Mouse (Mus musculus) NIH3T3 (cell line): ENCODE measurements around the gene Elf4.
"Not testable (repeated sequence)": the region's sequence is repeated elsewhere in the genome, so short reads cannot be mapped to it uniquely, and the experiment has no call there.

ENCODE experiments used
- DNase-seq: peaks from one replicate; pipeline ENCODE4 v3.0.0-alpha.2; 2012; ENCODE audit warnings: low read depth

The Elf4 gene

DNA sequence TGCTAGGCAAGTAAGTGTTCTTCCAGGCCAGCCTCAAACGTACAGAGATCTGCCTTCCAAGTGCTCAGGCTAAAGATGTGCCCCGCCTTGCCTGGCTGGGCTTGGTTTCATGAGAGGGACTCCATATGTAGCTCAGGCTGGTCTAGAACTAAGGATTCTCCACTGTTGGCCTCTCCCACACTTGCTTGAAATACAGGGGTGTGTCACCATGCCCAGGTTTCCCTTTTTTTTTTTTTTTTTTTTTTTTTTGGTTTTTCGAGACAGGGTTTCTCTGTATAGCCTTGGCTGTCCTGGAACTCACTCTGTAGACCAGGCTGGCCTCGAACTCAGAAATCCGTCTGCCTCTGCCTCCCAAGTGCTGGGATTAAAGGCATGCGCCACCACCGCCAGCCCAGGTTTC lies 26.9 kb downstream of the Elf4 start:
- DNase-seq, result not testable (repeated sequence)

DNA sequence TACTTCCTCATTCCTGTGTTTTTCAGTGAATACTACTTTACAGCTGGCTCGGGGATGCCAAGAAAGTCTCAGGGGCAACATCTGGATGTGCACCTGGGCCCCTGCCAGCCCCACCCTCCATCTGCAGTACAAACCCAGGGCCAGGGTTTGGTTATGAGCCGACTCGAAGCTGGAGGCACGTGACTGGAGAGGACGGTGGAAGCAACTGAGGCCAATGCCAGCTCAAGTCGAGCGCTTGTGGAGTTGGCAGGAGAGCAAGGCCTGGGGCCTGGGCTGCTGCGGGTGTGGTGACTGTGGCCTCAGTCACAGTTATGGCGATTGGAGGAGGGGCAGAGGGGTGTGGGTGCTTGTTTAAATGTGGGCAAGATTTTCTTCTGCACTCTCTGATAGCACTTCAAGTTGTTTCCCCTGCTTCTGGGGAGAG lies 27.4 kb downstream of the Elf4 start:
- peak; percentile 16 for DNase-seq

DNA sequence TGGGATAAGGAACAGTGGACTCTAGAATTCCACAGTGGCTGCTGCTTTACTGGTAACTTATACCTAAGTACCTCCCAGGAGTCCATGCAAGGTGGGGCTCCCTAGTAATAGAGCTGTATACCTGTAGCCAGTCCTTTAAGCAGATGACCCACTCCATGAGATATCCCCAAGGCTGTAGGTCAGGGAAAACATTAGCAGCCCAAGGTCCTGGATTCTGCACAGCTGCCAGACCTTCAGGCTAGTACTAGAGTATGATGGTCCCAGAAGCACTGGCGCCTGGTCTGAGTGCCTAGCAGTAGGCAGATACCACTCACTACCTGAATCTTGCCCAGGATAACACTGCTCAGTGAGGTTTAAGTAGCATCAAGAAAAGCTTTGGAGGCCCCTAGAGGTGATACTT lies 28.7 kb downstream of the Elf4 start:
- no peak for DNase-seq

DNA sequence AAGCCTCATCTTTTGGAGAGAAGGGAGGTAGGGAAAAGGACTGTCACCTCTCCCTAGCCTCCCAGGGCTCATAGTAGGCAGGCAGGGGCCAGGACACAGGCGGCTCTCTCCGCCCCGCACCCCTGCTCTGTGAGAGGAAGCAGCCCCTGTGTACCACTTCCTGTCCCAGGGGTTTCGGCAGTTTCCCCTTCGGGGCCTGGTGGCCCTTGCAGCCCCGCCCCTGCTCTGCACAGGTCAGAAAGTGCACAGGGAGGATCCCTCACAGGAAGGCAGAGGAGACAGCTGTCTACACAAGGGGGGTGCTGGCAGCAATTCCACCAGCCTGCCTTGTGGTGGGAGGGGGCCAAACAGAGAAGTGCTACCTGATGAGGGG lies 29.4 kb downstream of the Elf4 start:
- DNase-seq, result no peak

GRCm38 (mm10) chrX:48432599-48433526 lies 30.1 kb downstream of the Elf4 start:
- DNase-seq, result no peak

- no peak for DNase-seq
Observed at GRCm38 (mm10) chrX:48429538-48429937, 33.4 kb downstream of the Elf4 start.

- no peak for DNase-seq
Observed at GRCm38 (mm10) chrX:48429100-48429499, 33.8 kb downstream of the Elf4 start.

DNA sequence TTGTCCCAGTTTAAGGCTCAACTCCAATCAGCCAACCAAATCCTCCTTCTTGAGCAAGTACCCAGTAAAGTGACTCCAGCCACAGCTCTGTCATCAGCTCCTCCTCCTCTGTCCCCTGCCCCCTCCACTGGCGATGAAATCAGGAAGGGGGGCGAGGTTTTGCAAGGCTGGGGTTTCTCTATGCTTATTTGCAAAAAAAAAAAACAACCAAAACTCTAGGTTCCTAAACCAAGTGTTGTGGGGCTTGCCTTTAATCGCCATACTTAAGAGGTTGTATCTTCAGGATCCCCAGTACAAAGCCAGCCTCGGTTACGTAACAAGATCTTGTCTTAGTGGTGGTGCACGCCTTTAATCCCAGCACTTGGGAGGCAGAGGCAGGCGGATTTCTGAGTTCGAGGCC lies 34.3 kb downstream of the Elf4 start:
- no peak for DNase-seq

GRCm38 (mm10) chrX:48428241-48428640 lies 34.7 kb downstream of the Elf4 start:
- DNase-seq, result no peak

- no peak for DNase-seq
Observed at GRCm38 (mm10) chrX:48425280-48425679, 37.7 kb downstream of the Elf4 start.

GRCm38 (mm10) chrX:48424583-48424982 lies 38.3 kb downstream of the Elf4 start:
- peak; percentile 48 for DNase-seq

DNA sequence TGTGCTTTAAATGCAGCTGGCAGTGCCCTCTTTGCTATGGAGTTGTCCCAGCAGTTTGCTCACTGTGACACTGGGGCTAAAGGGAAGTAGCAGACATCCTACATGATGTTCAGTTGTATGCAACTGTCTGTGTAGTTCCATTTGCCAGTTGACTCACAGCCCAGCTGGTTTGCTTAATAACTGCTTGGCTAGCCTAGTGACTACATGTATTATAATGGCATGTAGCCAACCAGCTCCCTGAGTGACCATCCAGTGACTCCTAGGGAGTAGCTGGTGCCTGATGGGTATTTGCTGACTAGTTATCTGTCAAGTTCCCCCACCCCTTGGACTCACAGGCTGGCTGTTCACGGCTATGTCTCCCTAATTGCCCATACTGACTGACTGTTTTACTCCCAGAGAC lies 39.3 kb downstream of the Elf4 start:
- DNase-seq, result peak; percentile 81

GRCm38 (mm10) chrX:48422986-48423385 lies 39.9 kb downstream of the Elf4 start:
- peak; percentile 85 for DNase-seq

DNA sequence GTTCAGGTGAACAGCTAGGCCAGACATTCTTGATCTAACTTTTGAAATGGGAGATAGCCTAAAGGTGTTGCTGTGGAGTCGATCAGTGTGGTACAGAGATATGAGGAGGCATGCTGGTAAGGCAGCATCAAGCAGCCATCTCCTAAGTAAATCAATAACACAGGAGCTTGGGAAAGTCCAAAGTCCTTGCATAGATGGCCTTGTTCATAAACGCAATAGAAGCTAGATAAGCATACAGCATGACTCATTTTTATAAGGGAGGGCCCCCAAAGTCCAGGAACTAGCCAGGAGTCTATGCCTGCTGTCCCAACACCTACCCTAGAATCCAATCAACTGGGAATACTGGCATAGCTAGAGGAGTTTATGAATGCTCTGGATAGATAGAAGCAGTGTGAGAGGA lies 44.5 kb downstream of the Elf4 start:
- DNase-seq, result no peak

DNA sequence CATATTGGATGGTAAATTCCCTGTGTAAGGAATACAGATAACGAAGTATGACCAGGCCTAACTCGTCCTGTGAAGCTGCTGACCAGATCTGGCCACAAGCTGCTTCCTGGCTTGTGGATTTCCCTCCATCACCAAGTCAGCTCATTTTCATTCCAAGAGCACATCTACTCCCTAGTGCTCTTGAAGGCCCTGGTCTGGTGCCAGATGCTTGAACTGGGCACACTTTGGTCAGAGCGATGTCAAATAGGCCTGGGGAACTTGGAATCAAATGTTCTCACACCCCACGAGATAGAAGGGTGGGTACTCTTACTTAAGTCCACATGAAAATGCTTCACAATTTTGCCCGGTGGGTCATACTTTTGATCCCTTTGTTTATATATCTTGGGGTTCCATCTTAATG lies 48.6 kb downstream of the Elf4 start:
- DNase-seq, result no peak

- no peak for DNase-seq
Observed at GRCm38 (mm10) chrX:48412629-48413028, 50.3 kb downstream of the Elf4 start.

DNA sequence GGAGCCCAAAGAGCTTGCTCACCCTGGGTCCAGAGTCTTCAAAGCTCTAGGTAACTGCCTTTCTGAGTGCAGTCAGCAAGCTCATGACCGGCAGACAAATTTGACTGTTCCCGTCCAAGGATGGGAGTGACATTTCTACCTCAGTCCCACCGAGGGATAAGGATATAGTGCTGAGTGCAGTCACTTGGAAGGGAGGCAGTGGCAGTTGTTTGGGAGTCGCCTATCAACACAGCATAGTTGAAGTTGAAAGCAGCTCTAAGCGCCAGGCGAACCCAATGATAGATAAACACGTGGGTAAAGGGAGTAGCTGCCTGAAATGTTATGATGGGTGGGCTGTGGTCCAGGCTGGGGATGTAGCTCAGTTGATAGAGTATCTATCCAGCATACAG lies 52.5 kb downstream of the Elf4 start:
- DNase-seq, result no peak

- peak; percentile 88 for DNase-seq
Observed at GRCm38 (mm10) chrX:48409611-48410387, 53.1 kb downstream of the Elf4 start.

DNA sequence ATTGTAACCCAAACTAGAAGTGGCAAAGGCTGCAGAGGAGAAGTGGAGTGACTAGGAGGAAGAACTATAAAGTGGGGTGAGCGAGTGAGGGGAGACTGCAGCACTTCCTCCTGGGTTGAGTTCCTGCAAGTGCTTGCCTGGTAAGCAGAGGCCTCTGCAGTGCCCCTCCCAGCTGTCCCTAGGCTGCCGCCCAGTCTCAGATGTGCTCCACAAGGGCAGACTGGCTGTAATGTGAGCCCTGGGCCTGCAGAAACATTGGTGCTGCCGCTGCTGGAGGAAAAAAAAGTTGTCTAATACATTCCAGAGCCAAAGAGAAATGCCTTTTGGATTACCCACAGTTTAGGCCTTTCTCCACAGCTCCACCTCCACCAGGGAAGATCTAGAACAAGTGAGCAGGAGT lies 57.8 kb downstream of the Elf4 start:
- peak; percentile 71 for DNase-seq

- no peak for DNase-seq
Observed at GRCm38 (mm10) chrX:48399994-48400393, 62.9 kb downstream of the Elf4 start.

- DNase-seq, result no peak
Observed at GRCm38 (mm10) chrX:48389380-48389779, 73.6 kb downstream of the Elf4 start.

DNA sequence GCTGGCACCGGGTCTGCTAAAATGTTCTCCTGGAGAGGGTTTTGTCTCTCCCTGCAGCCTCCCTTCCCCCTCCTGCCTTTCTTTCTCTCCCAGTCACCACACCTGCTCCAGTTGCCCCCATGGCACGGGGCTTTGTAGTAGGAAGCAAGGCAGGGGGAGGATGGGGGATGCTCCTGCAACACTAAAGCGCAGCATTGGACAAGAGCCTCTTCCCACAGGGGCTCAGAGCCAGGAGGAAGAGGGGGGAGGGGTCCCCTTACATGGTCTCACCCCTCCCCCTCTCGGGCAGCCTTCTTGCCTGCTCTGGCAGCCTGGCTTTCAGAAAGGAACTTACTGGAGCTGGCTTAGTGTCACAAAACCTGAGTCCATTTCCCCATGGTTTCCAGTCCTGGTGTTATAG lies 77.0 kb downstream of the Elf4 start:
- DNase-seq, result no peak

DNA sequence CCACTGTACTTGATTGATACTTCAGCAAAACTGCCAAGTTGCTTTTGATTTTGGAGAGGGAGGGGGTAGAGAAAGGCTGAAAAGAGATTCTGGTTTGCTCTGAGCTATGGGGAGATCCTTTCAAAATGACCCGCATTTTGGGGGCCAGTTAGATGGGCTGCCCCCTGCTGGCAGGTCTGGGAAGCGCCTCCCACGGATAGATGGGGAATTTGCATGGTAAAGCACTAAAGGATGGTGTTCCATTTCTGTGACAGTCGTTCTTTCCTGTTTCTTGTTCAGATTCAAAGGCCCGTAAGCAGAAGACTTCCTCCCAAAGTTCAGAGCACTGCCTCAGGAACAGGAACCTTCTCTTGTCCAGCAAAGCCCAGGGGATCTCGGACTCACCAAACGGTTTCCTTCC lies 79.3 kb downstream of the Elf4 start:
- peak; percentile 67 for DNase-seq
